Mouse (Mus musculus) cerebellum, adult 2 months (tissue): ENCODE measurements around the gene Gpatch3.

Experiments used
- CTCF ChIP-seq: fragments of 200-500 bp; IDR thresholded peaks from 2 replicates; pipeline ENCODE4 v1.5.1; 2011; ENCODE audit warnings: low read depth, mild to moderate bottlenecking, control low read depth, low read length, moderate library complexity, borderline replicate concordance; ENCODE audit not compliant: insufficient read depth
- POLR2A ChIP-seq: fragments of 200-500 bp; IDR thresholded peaks from 2 replicates; pipeline ENCODE4 v1.6.1; 2011; ENCODE audit warnings: low read length, control low read depth, borderline replicate concordance; ENCODE audit not compliant: insufficient read depth

GRCm38 (mm10) chr4:133563123-133563571 lies 11.4 kb upstream of the Gpatch3 start:
- no peak for TF ChIP-seq CTCF
- peak; percentile 19; the same call in 1 of the 2 replicates for TF ChIP-seq POLR2A
